Mouse (Mus musculus): ENCODE data around the gene Dnajc1. TPM values are rescaled to one million over a fixed set of nuclear protein-coding genes. Genes with fewer than 3 reads are reported as not detected.

Gene Dnajc1
- polyA plus RNA-seq (2015; fragmentation: Nextera tagmentation; extraction: Ambion mirVana), result 30.5 and 32.9 TPM in 2 replicates

DNA sequence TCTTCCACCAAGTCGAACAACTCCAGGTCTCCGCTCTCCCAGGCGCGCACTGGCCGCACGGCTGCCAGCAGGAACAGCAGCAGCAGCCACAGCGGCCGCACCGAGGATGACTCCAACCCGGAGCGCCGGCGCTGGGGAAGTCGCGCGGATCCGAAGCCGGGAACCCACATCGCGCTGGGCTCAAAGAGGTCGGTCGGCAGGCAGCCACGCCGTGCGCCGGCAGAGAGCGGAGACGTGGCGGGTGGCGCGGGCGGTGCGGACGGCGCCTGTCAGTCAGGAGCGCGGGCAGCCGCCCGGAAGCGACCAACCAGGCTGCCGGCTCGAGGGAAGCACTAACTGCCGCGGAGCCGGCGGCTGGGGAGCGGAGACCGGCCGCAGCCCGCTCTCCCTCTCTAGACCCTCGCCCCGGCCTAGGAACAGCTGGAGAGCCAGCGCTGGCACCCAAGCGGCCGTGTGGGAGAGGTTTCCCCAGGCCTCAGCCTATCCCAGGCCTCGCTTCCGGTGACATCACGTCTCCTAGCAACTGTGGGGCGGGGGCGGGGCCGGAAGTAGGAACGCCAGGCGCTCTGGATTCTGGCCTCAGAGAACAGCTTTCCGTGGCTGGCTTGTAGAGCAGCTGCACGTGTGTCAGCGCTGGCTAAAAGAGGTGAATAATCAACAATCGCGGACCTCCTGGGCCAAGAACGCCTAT, at the start of gene Dnajc1:
TSS of gene Dnajc1 (minus strand) at position 500 of the 691 bp plus-strand sequence.
- Histone ChIP-seq H3K27ac (ENCODE audit: low read length) (peak within 1 kb of the TSS; percentile 99), H3K4me1 (replicated peaks; ENCODE audit: control insufficient read depth, insufficient read depth, low read length) (no peaks in the 10 kb centered on the region; the same call in none of the 2 replicates), H3K36me3 (ENCODE audit: control insufficient read depth, insufficient read depth, low read length) (no peaks in the 10 kb centered on the region), H3K4me2 (ENCODE audit: low read depth, low read length) (peak within 1 kb of the TSS; percentile 86), H3K4me3 (ENCODE audit: low read length) (peak within 1 kb of the TSS; percentile 78), H3K9me3 (ENCODE audit: control insufficient read depth, low read length) (no peaks in the 10 kb centered on the region), H3K27me3 (ENCODE audit: control insufficient read depth, insufficient read depth, low read depth, low read length) (no peaks in the 10 kb centered on the region), H3K9ac (ENCODE audit: low read length) (peak within 1 kb of the TSS; percentile 93)
- WGBS, result under 1% methylated on average over 63 of the region's 69 CpGs
- ATAC-seq (ENCODE audit: low read depth), result peak; percentile 100

DNA sequence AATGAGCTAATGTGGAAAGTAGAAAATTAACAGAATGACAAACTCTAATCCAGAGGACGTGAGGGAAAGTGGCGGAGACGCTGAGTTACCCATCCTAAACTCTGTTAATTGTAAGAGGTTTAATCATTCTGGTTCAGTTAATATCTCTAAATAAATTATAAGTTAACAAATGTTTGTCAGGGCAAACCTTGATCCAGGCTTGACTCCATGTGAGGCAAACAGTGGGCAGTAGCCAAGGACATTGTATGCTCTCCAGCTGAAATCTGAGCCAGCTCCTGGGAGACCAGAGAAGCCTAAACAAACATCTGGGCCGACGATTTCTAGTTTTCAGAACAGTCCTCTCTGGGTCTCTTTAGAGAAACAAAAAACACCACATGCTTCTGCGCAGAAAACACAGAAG, 49.2 kb upstream of the Dnajc1 start:
- no peak overlapping the region for H3K4me2 ChIP-seq (ENCODE audit: low read depth, low read length)
- H3K9ac ChIP-seq (ENCODE audit: low read length), result no peak overlapping the region
- peak; percentile 62; the same call in 1 of the 2 replicates for ATAC-seq (ENCODE audit: low read depth)
- H3K27me3 ChIP-seq (ENCODE audit: control insufficient read depth, insufficient read depth, low read depth, low read length), result no peaks in the 10 kb centered on the region
- H3K9me3 ChIP-seq (ENCODE audit: control insufficient read depth, low read length), result no peaks in the 10 kb centered on the region
- H3K4me1 ChIP-seq (replicated peaks; ENCODE audit: control insufficient read depth, insufficient read depth, low read length), result peaks cover 6% of the 10 kb centered on the region; the same call in 1 of the 2 replicates
- WGBS, result 35% methylated on average over 6 of the region's 6 CpGs
- no peak overlapping the region for H3K4me3 ChIP-seq (ENCODE audit: low read length)
- peak overlapping the region; percentile 27; the same call in 1 of the 2 replicates for H3K27ac ChIP-seq (ENCODE audit: low read length)
- no peaks in the 10 kb centered on the region for H3K36me3 ChIP-seq (ENCODE audit: control insufficient read depth, insufficient read depth, low read length)

DNA sequence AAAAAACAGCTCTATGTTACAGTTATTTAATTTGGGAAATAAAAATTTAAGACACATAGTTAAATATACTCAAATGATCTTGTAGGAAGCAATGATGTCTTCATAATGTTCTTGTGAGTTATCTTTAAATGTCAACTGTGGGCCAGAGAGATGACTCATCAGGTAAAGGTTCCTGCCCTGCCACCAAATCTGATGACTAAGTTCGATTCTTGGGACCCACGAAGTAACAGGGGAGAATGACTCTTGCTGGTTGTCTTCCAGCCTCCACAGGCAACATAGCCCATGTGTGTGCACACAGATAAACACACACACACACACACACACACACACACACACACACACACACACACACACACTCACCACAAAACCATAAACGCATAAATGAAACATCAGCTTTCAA, 22.6 kb upstream of the Dnajc1 start:
- no peaks in the 10 kb centered on the region for H3K27me3 ChIP-seq (ENCODE audit: control insufficient read depth, insufficient read depth, low read depth, low read length)
- ATAC-seq (ENCODE audit: low read depth), result no peak
- no peak overlapping the region for H3K27ac ChIP-seq (ENCODE audit: low read length)
- no peak overlapping the region for H3K9ac ChIP-seq (ENCODE audit: low read length)
- H3K9me3 ChIP-seq (ENCODE audit: control insufficient read depth, low read length), result no peaks in the 10 kb centered on the region
- WGBS, result 79% methylated on average over 3 of the region's 3 CpGs
- no peaks in the 10 kb centered on the region for H3K4me1 ChIP-seq (replicated peaks; ENCODE audit: control insufficient read depth, insufficient read depth, low read length)
- no peak overlapping the region for H3K4me2 ChIP-seq (ENCODE audit: low read depth, low read length)
- H3K36me3 ChIP-seq (ENCODE audit: control insufficient read depth, insufficient read depth, low read length), result no peaks in the 10 kb centered on the region
- no peak overlapping the region for H3K4me3 ChIP-seq (ENCODE audit: low read length)

DNA sequence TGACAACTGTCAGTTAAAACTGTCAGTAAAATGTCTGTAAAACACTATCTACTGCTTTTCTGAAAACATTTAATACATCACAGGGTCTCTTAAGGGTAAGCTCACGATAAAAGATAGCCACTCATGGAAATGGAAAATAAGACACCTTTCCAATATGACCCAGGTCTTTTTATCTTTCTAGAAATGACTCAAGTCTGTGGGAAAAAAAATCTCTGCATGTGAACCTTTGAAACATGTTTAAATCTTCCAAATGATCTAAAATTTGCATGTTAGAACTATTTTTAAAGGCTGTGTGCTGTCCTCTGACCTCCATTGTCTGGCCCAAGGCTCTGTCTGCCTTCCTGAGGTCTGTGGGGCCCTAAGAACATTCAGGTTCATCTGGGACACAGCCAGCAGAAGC, 11.0 kb upstream of the Dnajc1 start:
- H3K27me3 ChIP-seq (ENCODE audit: control insufficient read depth, insufficient read depth, low read depth, low read length), result no peaks in the 10 kb centered on the region
- 68% methylated on average over 1 of the region's 1 CpGs for WGBS

DNA sequence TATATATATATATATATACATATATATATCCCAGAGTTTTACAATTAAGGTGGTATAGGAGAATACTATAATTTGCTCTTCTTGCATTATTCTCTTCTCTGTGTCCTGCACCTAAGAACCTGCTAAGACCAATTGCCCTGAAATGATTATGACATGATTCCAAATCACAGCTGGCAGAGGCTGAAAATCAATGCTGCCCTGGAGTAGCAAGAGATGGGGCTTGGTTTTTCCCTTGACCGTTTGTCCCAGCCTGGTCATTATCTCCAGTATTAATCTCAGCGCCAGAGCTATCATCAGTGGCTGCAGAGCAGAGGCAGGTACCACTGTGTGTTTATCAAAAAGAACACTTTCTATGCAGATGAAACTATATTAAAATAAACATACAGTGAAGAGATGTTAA, 9.1 kb upstream of the Dnajc1 start:
- ATAC-seq (ENCODE audit: low read depth), result no peak
- H3K9me3 ChIP-seq (ENCODE audit: control insufficient read depth, low read length), result no peaks in the 10 kb centered on the region
- no peaks in the 10 kb centered on the region for H3K36me3 ChIP-seq (ENCODE audit: control insufficient read depth, insufficient read depth, low read length)
- WGBS, result 64% methylated on average over 2 of the region's 2 CpGs
- no peaks in the 10 kb centered on the region for H3K27me3 ChIP-seq (ENCODE audit: control insufficient read depth, insufficient read depth, low read depth, low read length)
- no peak overlapping the region for H3K27ac ChIP-seq (ENCODE audit: low read length)
- no peak overlapping the region for H3K4me2 ChIP-seq (ENCODE audit: low read depth, low read length)
- no peak overlapping the region for H3K4me3 ChIP-seq (ENCODE audit: low read length)
- no peaks in the 10 kb centered on the region for H3K4me1 ChIP-seq (replicated peaks; ENCODE audit: control insufficient read depth, insufficient read depth, low read length)
- H3K9ac ChIP-seq (ENCODE audit: low read length), result no peak overlapping the region

More for the DNA sequence above, 11.0 kb upstream of the Dnajc1 start:
- no peaks in the 10 kb centered on the region for H3K4me1 ChIP-seq (replicated peaks; ENCODE audit: control insufficient read depth, insufficient read depth, low read length)
- no peak overlapping the region for H3K9ac ChIP-seq (ENCODE audit: low read length)
- no peaks in the 10 kb centered on the region for H3K9me3 ChIP-seq (ENCODE audit: control insufficient read depth, low read length)
- no peak overlapping the region for H3K27ac ChIP-seq (ENCODE audit: low read length)
- ATAC-seq (ENCODE audit: low read depth), result no peak
- H3K36me3 ChIP-seq (ENCODE audit: control insufficient read depth, insufficient read depth, low read length), result no peaks in the 10 kb centered on the region
- no peak overlapping the region for H3K4me3 ChIP-seq (ENCODE audit: low read length)
- H3K4me2 ChIP-seq (ENCODE audit: low read depth, low read length), result no peak overlapping the region

DNA sequence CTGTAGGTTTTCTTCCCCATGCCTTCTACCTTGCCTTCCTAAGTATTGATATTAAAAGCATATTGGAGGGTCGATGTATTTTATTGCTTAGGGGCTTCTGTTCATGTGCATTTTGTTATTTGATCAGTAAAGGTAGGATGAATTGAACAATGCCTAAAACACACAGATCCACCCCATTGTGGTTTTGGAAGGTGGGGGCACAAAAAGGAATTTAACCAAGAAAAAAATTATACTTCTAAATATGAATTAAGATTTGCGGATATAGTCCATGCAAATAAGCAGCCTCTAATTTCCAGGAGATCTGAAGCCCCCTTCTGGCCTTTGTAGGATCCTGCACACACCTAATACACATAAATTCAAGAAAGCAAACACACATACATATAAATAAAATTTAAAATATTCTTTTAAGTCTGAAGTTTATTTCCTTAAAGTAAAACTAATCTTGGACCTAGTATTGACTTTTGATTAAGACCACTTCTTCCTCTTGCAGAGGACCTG, 441 bp upstream of the Dnajc1 start:
- peak overlapping the region; percentile 78 for H3K4me3 ChIP-seq (ENCODE audit: low read length)
- peak overlapping the region; percentile 99 for H3K27ac ChIP-seq (ENCODE audit: low read length)
- no peaks in the 10 kb centered on the region; the same call in none of the 2 replicates for H3K4me1 ChIP-seq (replicated peaks; ENCODE audit: control insufficient read depth, insufficient read depth, low read length)
- H3K4me2 ChIP-seq (ENCODE audit: low read depth, low read length), result peak overlapping the region; percentile 86
- no peaks in the 10 kb centered on the region for H3K27me3 ChIP-seq (ENCODE audit: control insufficient read depth, insufficient read depth, low read depth, low read length)
- no peaks in the 10 kb centered on the region for H3K9me3 ChIP-seq (ENCODE audit: control insufficient read depth, low read length)
- H3K9ac ChIP-seq (ENCODE audit: low read length), result peak overlapping the region; percentile 93; the same call in 1 of the 2 replicates
- 66% methylated on average over 2 of the region's 2 CpGs for WGBS
- ATAC-seq (ENCODE audit: low read depth), result no peak
- H3K36me3 ChIP-seq (ENCODE audit: control insufficient read depth, insufficient read depth, low read length), result no peaks in the 10 kb centered on the region

DNA sequence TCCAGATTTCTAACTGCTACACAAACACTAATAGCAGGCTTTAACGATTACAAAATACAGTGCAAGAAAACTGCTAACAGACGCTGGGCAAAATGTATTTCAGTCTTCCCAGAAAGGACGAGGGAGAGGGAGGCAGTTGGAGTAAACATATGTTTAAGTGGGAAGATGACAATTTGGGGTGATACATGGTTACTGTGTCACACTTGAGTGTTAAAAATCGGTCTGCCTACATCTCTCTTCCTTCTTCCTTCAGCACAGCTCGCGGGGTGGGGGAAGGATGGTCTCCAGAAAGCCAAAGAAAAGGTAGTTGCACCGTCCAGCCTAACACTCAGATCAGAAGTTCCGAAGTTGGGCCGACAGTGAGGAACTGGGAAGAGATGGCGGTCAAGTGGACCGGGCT, 769 bp downstream of the Dnajc1 start:
- no peaks in the 10 kb centered on the region; the same call in none of the 2 replicates for H3K4me1 ChIP-seq (replicated peaks; ENCODE audit: control insufficient read depth, insufficient read depth, low read length)
- H3K36me3 ChIP-seq (ENCODE audit: control insufficient read depth, insufficient read depth, low read length), result no peaks in the 10 kb centered on the region
- peak overlapping the region; percentile 93 for H3K9ac ChIP-seq (ENCODE audit: low read length)
- peak overlapping the region; percentile 86 for H3K4me2 ChIP-seq (ENCODE audit: low read depth, low read length)
- ATAC-seq (ENCODE audit: low read depth), result no peak
- no peaks in the 10 kb centered on the region for H3K27me3 ChIP-seq (ENCODE audit: control insufficient read depth, insufficient read depth, low read depth, low read length)
- under 1% methylated on average over 11 of the region's 11 CpGs for WGBS
- H3K27ac ChIP-seq (ENCODE audit: low read length), result peak overlapping the region; percentile 99
- H3K9me3 ChIP-seq (ENCODE audit: control insufficient read depth, low read length), result no peaks in the 10 kb centered on the region
- H3K4me3 ChIP-seq (ENCODE audit: low read length), result peak overlapping the region; percentile 78

DNA sequence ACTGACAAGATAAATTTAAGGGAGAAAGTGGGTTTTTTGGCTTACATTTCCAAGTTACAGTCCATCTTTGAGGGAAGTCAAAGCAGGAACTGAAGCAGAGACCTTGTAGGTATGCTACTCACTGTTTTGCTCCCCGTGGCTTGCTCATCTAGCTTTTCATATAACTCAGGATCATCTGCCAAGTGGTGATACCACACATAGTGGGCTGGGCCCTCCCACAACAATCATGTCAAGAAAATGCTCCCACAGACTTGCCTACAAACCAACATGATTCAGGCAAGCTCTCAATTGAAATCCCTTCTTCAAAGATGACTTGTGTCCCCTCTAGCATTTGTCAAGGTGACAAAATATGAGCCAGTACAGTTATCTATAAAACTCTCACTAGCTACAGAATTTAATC, 3.0 kb downstream of the Dnajc1 start:
- 88% methylated on average over 1 of the region's 1 CpGs for WGBS

DNA sequence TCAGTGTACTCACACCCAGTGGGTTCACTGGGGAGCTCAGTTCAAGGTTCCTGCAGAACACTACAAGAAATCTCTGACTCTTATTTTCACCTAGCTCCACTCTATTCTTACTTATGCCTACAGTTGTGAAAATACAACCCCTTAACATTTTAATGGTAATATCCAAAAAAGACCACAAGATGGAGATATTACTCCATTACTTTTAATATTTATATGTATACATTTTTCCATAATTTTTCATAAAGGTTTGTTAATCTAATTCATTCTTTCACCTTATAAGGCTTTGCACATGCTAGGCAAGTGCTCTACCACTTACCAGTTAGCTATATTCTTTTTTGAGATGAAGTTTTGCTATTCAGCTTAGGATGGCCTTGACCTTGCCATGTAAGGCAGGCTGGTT, 11.0 kb downstream of the Dnajc1 start:
- Histone ChIP-seq H3K4me1 (replicated peaks; ENCODE audit: control insufficient read depth, insufficient read depth, low read length) (no peaks in the 10 kb centered on the region), H3K4me3 (ENCODE audit: low read length) (no peak overlapping the region), H3K27ac (ENCODE audit: low read length) (no peak overlapping the region), H3K36me3 (ENCODE audit: control insufficient read depth, insufficient read depth, low read length) (no peaks in the 10 kb centered on the region), H3K9ac (ENCODE audit: low read length) (no peak overlapping the region), H3K4me2 (ENCODE audit: low read depth, low read length) (no peak overlapping the region), H3K27me3 (ENCODE audit: control insufficient read depth, insufficient read depth, low read depth, low read length) (no peaks in the 10 kb centered on the region), H3K9me3 (ENCODE audit: control insufficient read depth, low read length) (no peaks in the 10 kb centered on the region)
- no peak for ATAC-seq (ENCODE audit: low read depth)

More for the DNA sequence above, 3.0 kb downstream of the Dnajc1 start:
- Histone ChIP-seq H3K9ac (ENCODE audit: low read length) (no peak overlapping the region), H3K36me3 (ENCODE audit: control insufficient read depth, insufficient read depth, low read length) (no peaks in the 10 kb centered on the region), H3K4me3 (ENCODE audit: low read length) (no peak overlapping the region), H3K27ac (ENCODE audit: low read length) (no peak overlapping the region), H3K27me3 (ENCODE audit: control insufficient read depth, insufficient read depth, low read depth, low read length) (no peaks in the 10 kb centered on the region), H3K4me2 (ENCODE audit: low read depth, low read length) (no peak overlapping the region), H3K9me3 (ENCODE audit: control insufficient read depth, low read length) (no peaks in the 10 kb centered on the region), H3K4me1 (replicated peaks; ENCODE audit: control insufficient read depth, insufficient read depth, low read length) (no peaks in the 10 kb centered on the region; the same call in none of the 2 replicates)
- ATAC-seq (ENCODE audit: low read depth), result no peak
